Comparison of ENCODE assay signal across 22 mouse cellular contexts in genomic region chr5:63137957-63138356, GRCm38 (mm10).
"Had no signal": no experiment of that assay in that cellular context is flagged by ENCODE, and none has a peak within 500 bp of the region (broad histone marks: within the 10 kb centered on the region; RNA-seq: fewer than 3 reads in every experiment).

No protein-coding gene starts in this region.

- ATAC-seq: hindbrain, embryonic 16.5 days; hindbrain, postnatal 0 days; inflammation-experienced regulatory T-cells, adult 6 months; intestine, embryonic 15.5 days; intestine, embryonic 16.5 days; intestine, postnatal 0 days had no signal

- DNase-seq: heart, postnatal 10 days; heart, postnatal 14 days; heart, postnatal 36 days; heart, postnatal 4 days; kidney, adult 11 months; kidney, adult 18-20 months; kidney, adult 2 months; kidney, adult 8-10 months; kidney, adult 9 months; kidney, postnatal 10 days; kidney, postnatal 14 days; kidney, postnatal 25 days; kidney, postnatal 36 days; kidney, postnatal 4 days; layer of hippocampus, adult 9-11 months; layer of hippocampus, postnatal 36 days had no signal
